Mouse (Mus musculus) heart, embryonic 15.5 days (tissue): ENCODE measurements around the gene Tmc1. TPM values are rescaled to one million over a fixed set of nuclear protein-coding genes. Genes with fewer than 3 reads are reported as not detected.

Experiments used
- ATAC-seq: fragments of 200-750 bp; cut with Nextera tagmentation; replicated peaks from 2 replicates; pipeline ENCODE4 v1.8.0; 2017; ENCODE audit warnings: low read depth, moderate TSS enrichment; ENCODE audit not compliant: insufficient number of reproducible peaks, insufficient read depth, low FRiP score
- H3K27ac ChIP-seq: fragments of 300-500 bp; sonication (generic); 2 replicates; pipeline ENCODE4 v1.5.1; 2015; ENCODE audit warnings: mild to moderate bottlenecking, inconsistent platforms
- H3K27me3 ChIP-seq: fragments of 300-500 bp; sonication (generic); 2 replicates; pipeline ENCODE4 v1.6.1; 2015; ENCODE audit warnings: inconsistent platforms
- H3K36me3 ChIP-seq: fragments of 300-500 bp; sonication (generic); 2 replicates; pipeline ENCODE4 v1.6.1; 2015; ENCODE audit warnings: mild to moderate bottlenecking, inconsistent platforms
- H3K4me1 ChIP-seq: fragments of 300-500 bp; sonication (generic); replicated peaks from 2 replicates; pipeline ENCODE4 v1.6.1; 2015; ENCODE audit warnings: inconsistent platforms
- H3K4me2 ChIP-seq: fragments of 300-500 bp; sonication (generic); 2 replicates; pipeline ENCODE4 v1.6.1; 2015; ENCODE audit warnings: inconsistent platforms, mild to moderate bottlenecking, moderate library complexity
- H3K4me3 ChIP-seq: fragments of 300-500 bp; sonication (generic); 2 replicates; pipeline ENCODE4 v1.5.1; 2015; ENCODE audit warnings: mild to moderate bottlenecking, inconsistent platforms
- H3K9ac ChIP-seq: fragments of 300-500 bp; sonication (generic); 2 replicates; pipeline ENCODE4 v1.6.1; 2015; ENCODE audit warnings: mild to moderate bottlenecking, inconsistent platforms
- H3K9me3 ChIP-seq: fragments of 300-500 bp; sonication (generic); replicated peaks from 2 replicates; pipeline ENCODE4 v1.6.1; 2016; ENCODE audit warnings: inconsistent platforms
- whole genome bisulfite sequencing: fragments of 180-500 bp; shearing (Covaris S2); methylation state at CpG from one replicate; pipeline ENCODE4 v1.1.7; 2015; ENCODE audit warnings: mixed read lengths; 5-methylcytosine and 5-hydroxymethylcytosine counted together
- polyA plus RNA-seq: library from polyadenylated mRNA; unstranded; fragments of >200 nt; fragmentation: Nextera tagmentation; extraction: Ambion mirVana; gene quantifications from 2 replicates; pipeline ENCODE4 v1.2.1, GENCODE M21; 2015

The Tmc1 gene
- polyA plus RNA-seq, 1 experiment from 2014 or later, result not detected

DNA sequence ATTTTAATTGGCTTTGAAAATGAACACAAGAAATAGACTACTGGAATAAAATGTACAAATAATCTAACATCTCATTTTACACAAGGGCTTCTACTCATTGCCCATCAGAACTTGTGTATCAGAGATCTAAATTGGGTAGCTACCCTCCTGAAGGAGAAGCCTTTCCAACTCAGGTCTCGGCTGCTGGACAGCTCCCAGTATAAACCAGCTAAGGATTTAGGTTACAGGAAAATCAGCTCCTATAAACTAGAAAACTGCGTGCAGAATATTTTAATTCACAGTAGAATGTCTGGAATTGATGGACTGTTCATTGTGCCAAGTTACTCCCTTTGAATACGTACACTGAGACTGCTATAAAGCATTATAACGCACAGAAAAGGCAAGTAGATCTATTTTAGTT lies 158.0 kb downstream of the Tmc1 start:
- Histone ChIP-seq H3K4me1 (no peaks in the 10 kb centered on the region), H3K36me3 (no peaks in the 10 kb centered on the region), H3K4me3 (no peak overlapping the region), H3K4me2 (no peak overlapping the region), H3K27ac (no peak overlapping the region), H3K9ac (no peak overlapping the region), H3K9me3 (no peaks in the 10 kb centered on the region), H3K27me3 (no peaks in the 10 kb centered on the region)
- no peak for ATAC-seq
- 45% methylated on average over 4 of the region's 4 CpGs for WGBS

GRCm38 (mm10) chr19:20794999-20795398 lies 159.0 kb downstream of the Tmc1 start:
- 77% methylated on average over 3 of the region's 3 CpGs for WGBS
- no peak for ATAC-seq
- Histone ChIP-seq H3K27me3 (no peaks in the 10 kb centered on the region), H3K9me3 (no peaks in the 10 kb centered on the region), H3K4me2 (no peak overlapping the region), H3K4me3 (no peak overlapping the region), H3K4me1 (no peaks in the 10 kb centered on the region), H3K36me3 (no peaks in the 10 kb centered on the region), H3K9ac (no peak overlapping the region), H3K27ac (no peak overlapping the region)

- no peaks in the 10 kb centered on the region for H3K27me3 ChIP-seq
- H3K27ac ChIP-seq, result no peak overlapping the region
- H3K9ac ChIP-seq, result no peak overlapping the region
- no peak overlapping the region for H3K4me3 ChIP-seq
- H3K4me2 ChIP-seq, result no peak overlapping the region
- H3K36me3 ChIP-seq, result no peaks in the 10 kb centered on the region
- H3K9me3 ChIP-seq, result no peaks in the 10 kb centered on the region
- no peak for ATAC-seq
- H3K4me1 ChIP-seq, result no peaks in the 10 kb centered on the region
- 100% methylated on average over 2 of the region's 2 CpGs for WGBS
Observed at GRCm38 (mm10) chr19:20792811-20793210, 161.2 kb downstream of the Tmc1 start.

GRCm38 (mm10) chr19:20787289-20787688 lies 166.7 kb downstream of the Tmc1 start:
- no peak overlapping the region for H3K4me3 ChIP-seq
- H3K36me3 ChIP-seq, result no peaks in the 10 kb centered on the region
- H3K4me1 ChIP-seq, result no peaks in the 10 kb centered on the region
- no peak overlapping the region for H3K9ac ChIP-seq
- H3K4me2 ChIP-seq, result no peak overlapping the region
- ATAC-seq, result no peak
- WGBS, result 73% methylated on average over 6 of the region's 6 CpGs
- no peak overlapping the region for H3K27ac ChIP-seq
- no peaks in the 10 kb centered on the region for H3K27me3 ChIP-seq
- H3K9me3 ChIP-seq, result no peaks in the 10 kb centered on the region

DNA sequence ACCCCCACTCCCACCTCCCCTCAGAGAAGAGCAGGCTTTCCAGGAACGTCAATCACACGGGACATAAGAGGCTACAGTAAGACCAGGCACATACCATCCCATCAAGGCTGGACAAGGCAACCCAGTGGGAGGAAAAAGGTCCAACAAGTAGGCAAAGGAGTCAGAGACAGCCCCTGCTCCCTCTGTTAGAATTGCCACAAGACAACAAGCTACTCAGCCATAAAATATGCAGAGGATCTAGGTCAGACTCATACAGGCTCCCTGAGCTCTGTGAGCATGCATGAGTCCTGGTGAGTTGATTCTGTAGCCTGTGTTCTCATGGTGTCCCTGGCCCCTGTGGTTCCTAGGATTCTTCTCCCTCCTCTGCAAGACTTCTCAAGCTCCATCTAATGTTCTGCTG lies 178.3 kb downstream of the Tmc1 start:
- no peak overlapping the region for H3K27ac ChIP-seq
- H3K36me3 ChIP-seq, result no peaks in the 10 kb centered on the region
- H3K4me3 ChIP-seq, result no peak overlapping the region
- H3K4me1 ChIP-seq, result no peaks in the 10 kb centered on the region
- no peaks in the 10 kb centered on the region for H3K9me3 ChIP-seq
- H3K27me3 ChIP-seq, result no peaks in the 10 kb centered on the region
- no peak overlapping the region for H3K4me2 ChIP-seq
- no peak overlapping the region for H3K9ac ChIP-seq
- 35% methylated on average over 2 of the region's 2 CpGs for WGBS
- no peak for ATAC-seq

GRCm38 (mm10) chr19:20773941-20774340 lies 180.1 kb downstream of the Tmc1 start:
- no peak for ATAC-seq
- Histone ChIP-seq H3K4me3 (no peak overlapping the region), H3K4me1 (no peaks in the 10 kb centered on the region), H3K36me3 (no peaks in the 10 kb centered on the region), H3K9ac (no peak overlapping the region), H3K4me2 (no peak overlapping the region), H3K27ac (no peak overlapping the region), H3K9me3 (no peaks in the 10 kb centered on the region), H3K27me3 (no peaks in the 10 kb centered on the region)
- WGBS, result 84% methylated on average over 7 of the region's 7 CpGs

DNA sequence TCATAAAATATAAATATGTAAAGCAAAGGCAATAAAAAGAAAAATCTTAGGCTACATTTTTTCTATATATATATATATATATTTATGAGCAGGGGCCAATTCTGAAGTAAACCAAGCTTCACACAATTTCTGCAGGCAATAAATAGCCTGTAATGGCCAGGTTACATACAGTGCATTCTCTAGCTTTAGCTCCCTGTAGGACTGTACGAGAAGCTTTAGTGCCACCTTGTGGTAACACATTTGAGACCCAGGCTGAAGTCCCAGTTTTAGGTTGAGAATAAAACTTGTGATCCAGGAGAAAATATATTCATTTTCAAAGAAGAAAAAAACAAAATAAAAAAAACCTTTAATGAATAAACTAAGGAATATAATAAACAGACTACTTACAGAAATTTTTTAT lies 189.8 kb downstream of the Tmc1 start:
- Histone ChIP-seq H3K27ac (no peak overlapping the region), H3K36me3 (no peaks in the 10 kb centered on the region), H3K27me3 (no peaks in the 10 kb centered on the region), H3K4me2 (no peak overlapping the region), H3K9me3 (no peaks in the 10 kb centered on the region), H3K4me1 (0 out of 2 replicates have a peak, but pooled peaks cover 2% of the 10 kb centered on the region), H3K4me3 (no peak overlapping the region), H3K9ac (no peak overlapping the region)
- 14% methylated on average over 1 of the region's 1 CpGs for WGBS
- no peak for ATAC-seq

- H3K4me3 ChIP-seq, result no peak overlapping the region
- 56% methylated on average over 4 of the region's 4 CpGs for WGBS
- ATAC-seq, result no peak
Observed at GRCm38 (mm10) chr19:20761675-20762426, 192.2 kb downstream of the Tmc1 start.

DNA sequence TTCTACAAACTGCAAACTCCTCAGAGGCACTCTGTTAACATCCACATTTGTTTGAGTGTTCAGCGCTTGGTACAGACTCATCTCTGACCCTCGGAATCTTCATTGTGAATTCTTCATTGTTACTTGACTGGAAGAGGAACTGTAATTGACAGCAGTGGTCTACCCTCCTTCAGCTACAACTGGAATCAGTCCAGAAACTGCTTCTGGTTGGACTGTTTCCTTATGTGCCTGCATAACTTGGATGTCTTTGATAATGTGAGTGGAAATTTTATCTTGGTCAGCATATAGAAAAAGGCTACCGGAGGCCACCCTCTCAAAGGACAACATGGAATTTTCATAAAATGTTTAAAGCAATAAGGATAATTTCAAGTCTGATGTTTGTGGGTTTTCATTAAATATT lies 192.9 kb downstream of the Tmc1 start:
- Histone ChIP-seq H3K4me2 (no peak overlapping the region), H3K36me3 (no peaks in the 10 kb centered on the region), H3K9ac (no peak overlapping the region), H3K27me3 (no peaks in the 10 kb centered on the region), H3K4me1 (0 out of 2 replicates have a peak, but pooled peaks cover 2% of the 10 kb centered on the region), H3K4me3 (no peak overlapping the region), H3K9me3 (no peaks in the 10 kb centered on the region), H3K27ac (no peak overlapping the region)
- WGBS, result 33% methylated on average over 3 of the region's 3 CpGs
- no peak for ATAC-seq

More at GRCm38 (mm10) chr19:20761675-20762426, 192.2 kb downstream of the Tmc1 start:
- H3K9me3 ChIP-seq, result no peaks in the 10 kb centered on the region
- H3K4me1 ChIP-seq, result 0 out of 2 replicates have a peak, but pooled peaks cover 2% of the 10 kb centered on the region
- no peak overlapping the region for H3K4me2 ChIP-seq
- no peak overlapping the region for H3K27ac ChIP-seq
- no peaks in the 10 kb centered on the region for H3K27me3 ChIP-seq
- H3K36me3 ChIP-seq, result no peaks in the 10 kb centered on the region
- no peak overlapping the region for H3K9ac ChIP-seq

DNA sequence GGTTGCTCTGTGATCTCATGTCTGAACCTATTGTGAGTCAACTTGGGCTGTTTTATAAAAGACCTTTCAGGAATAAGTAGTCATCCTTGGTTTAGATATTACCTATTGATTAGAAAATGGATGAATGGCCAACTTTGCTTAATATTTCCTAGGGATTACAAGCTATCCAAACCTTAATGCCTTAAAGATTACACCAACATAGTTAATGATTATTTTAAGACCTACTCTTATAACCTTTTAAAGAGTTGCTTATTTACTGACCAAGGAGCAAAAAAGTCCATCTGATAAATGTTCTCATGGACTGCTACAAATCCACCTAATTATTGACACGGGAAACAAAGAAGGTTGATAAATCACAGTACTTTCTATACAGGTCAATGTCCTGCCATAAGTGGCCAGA lies 209.4 kb downstream of the Tmc1 start:
- WGBS, result 74% methylated on average over 1 of the region's 1 CpGs

More for the DNA sequence above, 209.4 kb downstream of the Tmc1 start:
- Histone ChIP-seq H3K4me3 (no peak overlapping the region), H3K4me1 (no peaks in the 10 kb centered on the region), H3K9ac (no peak overlapping the region), H3K36me3 (no peaks in the 10 kb centered on the region), H3K27me3 (no peaks in the 10 kb centered on the region), H3K27ac (no peak overlapping the region), H3K9me3 (no peaks in the 10 kb centered on the region), H3K4me2 (no peak overlapping the region)
- no peak for ATAC-seq
